Mouse (Mus musculus): ENCODE measurements around the gene Tbc1d10a.

DNA sequence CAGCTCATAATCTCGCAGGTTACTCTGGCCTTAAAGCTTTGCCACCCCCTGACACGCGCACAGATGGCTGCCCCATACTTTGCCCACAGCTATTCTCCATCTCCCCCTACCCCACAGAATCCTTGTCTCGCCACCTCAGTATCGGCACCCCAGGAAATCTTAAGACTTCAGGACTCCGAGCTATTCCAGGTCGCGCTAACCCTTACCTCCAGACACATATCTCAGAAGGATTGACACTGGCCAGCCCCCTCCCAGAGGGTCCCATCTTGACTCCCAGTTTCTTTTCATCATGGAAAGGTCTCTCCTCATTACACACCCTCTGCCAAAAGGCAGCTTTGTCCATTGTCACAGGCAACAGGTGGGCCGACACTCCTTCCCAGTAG lies 720 bp downstream of the Tbc1d10a start:
- TF ChIP-seq CTCF (IDR thresholded peaks at IDR 0.05; ENCODE audit: low read depth, low read length): no peak
- no peak for TF ChIP-seq POLR2A (IDR thresholded peaks at IDR 0.05; ENCODE audit: insufficient read depth, low read length)
- TF ChIP-seq EP300 (IDR thresholded peaks at IDR 0.05; ENCODE audit: insufficient read depth, low read depth, low read length): no peak
